Comparison of ENCODE assay signal across 8 mouse cellular contexts in the genomic region with DNA sequence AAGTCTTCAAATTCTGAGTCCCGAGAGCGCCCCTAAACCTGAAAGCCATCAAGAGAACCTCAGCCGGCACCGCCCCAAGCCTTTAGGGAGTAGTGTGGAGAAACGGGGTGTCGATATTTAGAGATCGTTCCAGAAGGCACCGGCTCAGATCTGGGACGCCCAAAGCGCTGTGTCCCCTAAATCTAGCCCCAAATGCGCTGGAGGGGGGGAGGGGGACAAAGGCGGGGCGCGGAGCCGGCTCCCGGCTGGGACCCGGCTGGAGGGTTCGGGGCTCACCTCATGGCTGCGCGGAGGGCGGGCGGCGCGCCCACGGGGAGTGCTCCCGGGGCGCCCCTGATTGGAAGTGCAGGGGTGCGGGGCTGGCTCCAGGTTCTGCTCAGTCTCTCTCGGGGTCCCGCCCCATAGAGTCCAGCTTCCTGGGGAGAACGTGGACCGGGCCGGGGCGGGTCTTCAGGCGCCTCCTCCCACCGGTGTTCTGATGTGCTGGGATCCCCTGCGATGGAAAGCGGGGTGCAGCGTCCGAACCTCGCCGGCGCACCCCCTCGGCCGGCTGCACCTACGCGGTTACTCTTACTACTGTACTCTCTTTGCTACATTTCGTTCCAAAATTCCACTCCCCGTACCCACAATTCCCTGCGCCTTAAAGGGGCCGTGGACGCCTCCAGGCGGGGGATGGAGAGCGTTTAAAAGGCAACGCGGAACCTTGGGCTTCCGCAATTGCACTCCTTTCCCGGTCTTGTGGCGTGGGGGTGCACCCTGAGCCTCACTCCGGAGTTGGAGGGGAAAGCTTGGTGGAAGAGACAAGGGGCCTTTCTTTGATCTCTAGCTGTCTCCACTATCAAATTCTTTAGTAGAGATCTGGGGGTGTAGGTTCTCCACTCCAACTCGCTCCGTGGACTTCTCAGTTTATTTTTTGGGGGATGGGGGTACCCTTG. TPM values are rescaled to one million over a fixed set of nuclear protein-coding genes. Genes with fewer than 3 reads are reported as not detected.
DNase-seq lines count a peak whose midpoint lies in the region; ATAC-seq and TF ChIP-seq lines count a peak whose summit lies in the region.

A gene (minus strand): TSS at position 580 of the 935 bp plus-strand sequence.

- no peaks in the 10 kb centered on the region for H3K36me3 ChIP-seq in lung, embryonic 15.5 days
- H3K36me3 ChIP-seq in thymus, adult 2 months (ENCODE audit: control insufficient read depth, insufficient read depth, low read length): no peaks in the 10 kb centered on the region

- peak within 1 kb of the TSS; percentile 75 for H3K4me3 ChIP-seq in lung, embryonic 15.5 days
- peak within 1 kb of the TSS; percentile 90 for H3K4me3 ChIP-seq in olfactory bulb, adult 2 months (ENCODE audit: insufficient read depth, low read depth, low read length)
- peak within 1 kb of the TSS; percentile 90 for H3K4me3 ChIP-seq in thymus, adult 2 months (ENCODE audit: control insufficient read depth, insufficient read depth, low read length)

- DNase-seq in MN1 (ENCODE audit: low spot score): peak; percentile 88
- peak; percentile 80 for DNase-seq in cerebellum, adult 8-10 months
- DNase-seq in forelimb bud, embryonic 11.5 days (ENCODE audit: low read depth, low spot score): peak; percentile 84
- DNase-seq in heart, postnatal 4 days: peak; percentile 86
- peak; percentile 69 to 78 for DNase-seq in layer of hippocampus, adult 8-10 months (ENCODE audit: low spot score in 2 of 2)
- DNase-seq in thymus, adult 2 months: peak; percentile 88

- no peak for TF ChIP-seq CTCF in olfactory bulb, adult 2 months (IDR thresholded peaks at IDR 0.05; ENCODE audit: insufficient read depth, low read depth, low read length)
- TF ChIP-seq CTCF in thymus, adult 2 months (IDR thresholded peaks at IDR 0.05; ENCODE audit: borderline replicate concordance, control insufficient read depth, extremely low read depth, insufficient read depth, low read length, poor library complexity): no peak

- H3K4me2 ChIP-seq in lung, embryonic 15.5 days: peak within 1 kb of the TSS; percentile 95

- H3K4me1 ChIP-seq in lung, embryonic 15.5 days: peaks cover 29% of the 10 kb centered on the region
- H3K4me1 ChIP-seq in olfactory bulb, adult 2 months (ENCODE audit: control insufficient read depth, insufficient read depth, low read length): peaks cover 19% of the 10 kb centered on the region
- H3K4me1 ChIP-seq in thymus, adult 2 months (replicated peaks; ENCODE audit: control insufficient read depth, insufficient read depth, low read length): peaks cover 38% of the 10 kb centered on the region

- H3K27me3 ChIP-seq in lung, embryonic 15.5 days: no peaks in the 10 kb centered on the region
- no peaks in the 10 kb centered on the region for H3K27me3 ChIP-seq in thymus, adult 2 months (ENCODE audit: control insufficient read depth, insufficient read depth, low read length)

- WGBS in lung, embryonic 15.5 days: under 1% methylated on average over 61 of the region's 62 CpGs
- WGBS in olfactory bulb, adult 2 months: under 1% methylated on average over 62 of the region's 62 CpGs
- under 1% methylated on average over 62 of the region's 62 CpGs for WGBS in thymus, adult 2 months

- peak within 1 kb of the TSS; percentile 86 for H3K9ac ChIP-seq in lung, embryonic 15.5 days

- H3K27ac ChIP-seq in lung, embryonic 15.5 days: peak within 1 kb of the TSS; percentile 97
- peak within 1 kb of the TSS; percentile 63 for H3K27ac ChIP-seq in olfactory bulb, adult 2 months (ENCODE audit: insufficient read depth, low read depth, low read length)
- peak within 1 kb of the TSS; percentile 83 for H3K27ac ChIP-seq in thymus, adult 2 months (ENCODE audit: control insufficient read depth, insufficient read depth, low read length)

- TF ChIP-seq POLR2A in olfactory bulb, adult 2 months (IDR thresholded peaks at IDR 0.05; ENCODE audit: insufficient read depth, low read depth, low read length): no peak
- peak; percentile 85; the same call in 1 of the 2 replicates for TF ChIP-seq POLR2A in thymus, adult 2 months (IDR thresholded peaks at IDR 0.05; ENCODE audit: control insufficient read depth, extremely low read depth, insufficient read depth, low read length, poor library complexity)

- ATAC-seq in lung, embryonic 15.5 days (ENCODE audit: borderline replicate concordance, extremely low read depth, low FRiP score, low TSS enrichment): peak; percentile 56

- no peaks in the 10 kb centered on the region for H3K9me3 ChIP-seq in lung, embryonic 15.5 days

RNA-seq across cellular contexts. Expression of the gene that starts here (rescaled TPM):
- 100 to 1,000 TPM; 117 to 119 TPM for total RNA-seq in heart, postnatal 4 days (2021)
- total RNA-seq in layer of hippocampus, adult 8-10 months (2022): 10 to 100 TPM; 17.4 to 26.8 (median 19.5) TPM
- 115 TPM in 2 replicates for polyA plus RNA-seq in lung, embryonic 15.5 days (2015; fragmentation: Nextera tagmentation; extraction: Ambion mirVana)
- not detected in 2 replicates for polyA plus RNA-seq in olfactory bulb, adult 2 months (2012; ENCODE audit: insufficient read depth, insufficient read length, low replicate concordance, missing spikeins)
- 325 and 327 TPM in 2 replicates for polyA plus RNA-seq in thymus, adult 2 months (2012; rRNA removed)

Comparison
In these comparisons a context has a peak if more than half of its experiments do, and no peak if none do; other contexts are left out.
1. Peak in every context shown above with its lines: DNase-seq, ATAC-seq, H3K4me3 ChIP-seq and H3K27ac ChIP-seq.
2. RNA of the gene that starts here (total RNA-seq): 117 to 119 TPM in heart, postnatal 4 days; 17.4 to 26.8 TPM in layer of hippocampus, adult 8-10 months; every median in the first group is over 4 times any median in the second.